Mouse (Mus musculus): ENCODE data around the gene Dnah1.

The Dnah1 gene

DNA sequence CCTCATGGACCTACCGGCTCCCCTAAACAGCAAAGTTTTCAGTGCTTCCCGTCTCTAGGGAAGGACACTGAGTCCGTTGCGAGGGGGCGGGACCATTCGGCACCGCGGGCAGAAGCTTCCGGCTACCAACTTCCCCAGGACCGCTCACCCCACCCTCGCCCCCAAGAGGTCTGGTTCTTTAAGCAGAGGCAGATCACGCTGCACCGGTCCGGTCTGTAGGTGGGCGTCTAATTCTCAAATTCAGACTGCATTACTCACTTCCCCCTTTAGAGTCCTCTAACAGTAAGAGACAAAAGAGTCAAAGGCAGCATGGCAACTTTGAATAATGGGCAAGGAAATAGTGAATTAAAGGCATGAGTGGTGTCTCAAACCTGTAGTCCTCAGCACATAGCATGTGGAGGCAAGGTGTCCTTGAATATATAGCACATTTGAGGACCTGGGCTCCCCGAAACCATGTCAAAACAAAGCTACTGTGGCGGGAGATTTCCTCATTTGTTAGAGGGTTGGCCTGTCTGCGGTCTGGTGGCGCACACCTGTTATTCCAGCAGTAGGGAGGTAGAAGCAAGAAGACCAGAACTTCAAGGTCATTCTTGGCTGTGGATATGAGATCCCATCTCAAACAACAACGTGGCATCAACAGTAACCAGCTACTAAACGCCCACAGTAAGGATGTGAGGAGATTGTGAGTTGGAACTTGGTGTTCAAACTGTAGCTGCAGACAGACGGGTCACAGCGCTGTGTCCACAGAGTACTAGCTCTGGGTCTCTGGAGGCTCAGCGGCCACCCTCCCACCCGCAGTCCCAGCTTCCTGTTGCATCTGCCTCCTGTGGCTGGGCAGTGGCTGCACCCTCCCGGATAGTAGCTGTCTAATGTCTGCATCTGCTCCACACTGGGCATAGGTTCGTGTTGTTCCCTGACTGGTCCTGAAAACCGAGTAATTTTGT lies at the start of gene Dnah1:
Dnah1 (minus strand) TSS at position 48 of the 944 bp plus-strand sequence.
- peak; percentile 37 for DNase-seq (ENCODE audit: extremely low spot score, low spot score)

DNA sequence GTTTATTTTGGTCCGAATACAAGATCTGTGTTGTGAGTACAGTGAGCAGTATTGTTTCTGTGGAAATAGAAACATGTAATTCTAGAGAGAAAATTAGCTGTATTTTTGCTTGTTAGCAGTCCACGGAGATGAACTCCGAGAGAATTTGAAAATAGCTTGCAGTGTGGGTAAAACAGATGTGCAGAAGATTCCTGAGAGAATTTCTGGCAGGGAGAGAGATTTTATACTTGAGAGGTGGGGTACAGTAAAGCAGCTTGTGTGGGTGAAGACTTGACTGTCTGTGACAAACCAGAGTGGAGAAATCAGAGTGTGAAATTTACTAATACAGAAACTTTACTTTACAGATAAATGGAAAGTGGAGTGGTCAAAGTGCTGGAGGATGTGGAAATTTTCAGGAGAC lies 45.7 kb upstream of the Dnah1 start:
- DNase-seq (ENCODE audit: extremely low spot score, low spot score): no peak

DNA sequence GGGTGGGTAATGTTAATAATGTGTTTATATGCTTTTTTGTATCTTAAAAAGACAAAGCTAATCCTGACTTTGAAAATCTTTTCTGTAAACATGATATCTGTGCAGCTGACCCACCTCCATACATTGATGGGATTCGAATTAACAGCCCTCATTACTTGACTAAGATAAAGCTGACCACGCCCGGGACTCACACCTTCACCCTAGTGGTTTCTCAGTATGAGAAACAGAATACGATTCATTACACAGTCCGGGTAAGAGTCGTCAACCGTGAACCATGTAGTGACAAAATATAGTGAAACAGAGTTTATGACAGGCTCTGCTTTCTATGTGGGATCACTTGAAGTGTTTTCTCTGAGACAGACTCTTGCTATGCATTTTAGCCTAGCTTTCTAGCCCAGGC lies 44.3 kb upstream of the Dnah1 start:
- no peak for DNase-seq (ENCODE audit: extremely low spot score, low spot score)

DNA sequence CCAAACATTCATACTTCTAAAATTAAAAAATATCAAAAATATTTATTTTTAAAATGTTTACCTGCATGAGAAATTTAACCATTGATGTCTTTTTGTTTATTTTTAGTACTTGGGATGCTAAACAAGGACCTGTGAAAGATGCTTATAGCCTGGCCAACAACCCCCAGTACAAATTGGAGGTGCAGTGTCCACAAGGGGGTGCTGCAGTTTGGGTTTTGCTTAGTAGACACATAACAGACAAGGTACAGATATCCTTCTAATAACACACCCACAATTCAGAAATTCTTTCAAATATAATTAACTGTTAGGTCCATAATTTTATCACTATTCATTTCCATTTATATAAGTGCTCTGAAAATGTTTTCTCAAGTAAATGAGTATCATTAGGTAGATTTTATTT lies 41.7 kb upstream of the Dnah1 start:
- DNase-seq (ENCODE audit: extremely low spot score, low spot score): peak; percentile 51

DNA sequence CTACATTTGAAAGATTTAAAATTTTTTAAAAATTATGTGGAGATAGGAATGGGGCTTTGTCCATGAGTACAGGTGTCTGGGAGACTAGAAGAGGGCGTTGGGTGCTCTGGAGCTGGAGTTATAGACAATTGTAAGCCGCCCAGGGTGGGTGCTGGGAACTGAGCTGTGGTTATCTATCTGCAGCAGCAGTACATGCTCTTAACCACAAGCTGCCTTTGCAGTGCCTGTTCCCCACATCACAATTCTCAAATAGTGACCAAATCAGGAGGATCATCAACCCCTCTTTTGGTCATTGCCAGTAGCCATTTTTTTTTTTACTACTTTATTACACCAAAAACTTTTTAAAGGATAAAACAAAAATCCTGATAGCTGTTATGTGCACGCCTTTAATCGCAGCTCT lies 40.9 kb upstream of the Dnah1 start:
- no peak for DNase-seq (ENCODE audit: extremely low spot score, low spot score)

DNA sequence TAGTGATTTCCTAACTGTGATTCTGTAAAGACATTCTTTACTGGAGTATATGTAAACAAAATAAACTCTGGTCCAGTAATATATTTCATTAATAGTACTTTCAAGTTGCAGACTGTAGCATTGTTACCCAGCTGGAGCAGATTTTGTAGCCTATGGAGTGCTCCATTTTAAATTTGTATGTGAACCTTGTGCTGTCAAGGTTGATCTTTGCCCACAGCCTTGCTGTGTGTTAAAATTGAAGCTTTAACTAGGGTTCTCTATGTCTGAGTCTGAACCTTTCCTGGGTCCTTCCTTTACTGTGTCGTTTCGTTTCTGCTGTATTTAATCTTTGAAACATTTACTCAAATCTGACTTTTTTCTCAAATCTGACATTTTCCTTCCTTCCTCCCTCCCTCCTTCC lies 38.5 kb upstream of the Dnah1 start:
- DNase-seq (ENCODE audit: extremely low spot score, low spot score): no peak

DNA sequence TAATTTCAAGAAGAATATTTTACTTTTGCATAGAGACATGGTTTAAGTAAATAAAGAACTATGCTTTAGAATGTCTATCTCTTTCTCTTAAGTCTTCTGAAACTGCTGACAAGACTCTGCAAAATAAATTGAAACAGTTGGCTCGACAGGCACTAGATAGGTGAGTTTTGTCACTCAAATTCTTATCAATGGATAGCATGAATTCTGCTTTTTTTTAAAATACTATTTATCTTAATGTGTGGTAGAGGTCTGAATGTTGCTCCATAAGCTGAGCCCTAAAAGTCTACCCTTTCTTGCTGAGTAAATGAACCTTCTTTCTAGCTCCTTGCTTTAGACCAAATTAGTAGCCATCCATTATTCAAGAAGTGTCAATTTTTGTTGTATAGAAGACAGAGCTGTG lies 21.7 kb upstream of the Dnah1 start:
- no peak for DNase-seq (ENCODE audit: extremely low spot score, low spot score)

DNA sequence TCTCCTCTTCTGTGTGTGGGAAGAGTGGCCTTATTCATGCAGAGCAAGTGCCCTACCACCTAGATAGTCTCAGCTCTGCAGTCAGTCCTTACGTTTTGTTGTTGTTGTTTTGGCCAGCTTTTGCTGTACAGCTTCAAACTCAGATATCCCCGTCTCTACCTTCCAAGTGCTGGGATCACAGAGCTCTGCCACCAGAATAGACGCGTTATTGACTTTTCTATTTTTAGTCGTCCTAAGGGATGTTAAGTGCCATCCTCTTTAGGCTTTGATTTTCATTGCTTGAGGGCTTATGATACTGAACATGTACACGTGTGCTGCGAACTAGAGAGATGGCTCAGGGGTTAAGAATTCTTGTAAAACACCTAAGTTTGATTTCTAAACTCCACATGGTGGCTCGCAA lies 19.5 kb upstream of the Dnah1 start:
- no peak for DNase-seq (ENCODE audit: extremely low spot score, low spot score)

DNA sequence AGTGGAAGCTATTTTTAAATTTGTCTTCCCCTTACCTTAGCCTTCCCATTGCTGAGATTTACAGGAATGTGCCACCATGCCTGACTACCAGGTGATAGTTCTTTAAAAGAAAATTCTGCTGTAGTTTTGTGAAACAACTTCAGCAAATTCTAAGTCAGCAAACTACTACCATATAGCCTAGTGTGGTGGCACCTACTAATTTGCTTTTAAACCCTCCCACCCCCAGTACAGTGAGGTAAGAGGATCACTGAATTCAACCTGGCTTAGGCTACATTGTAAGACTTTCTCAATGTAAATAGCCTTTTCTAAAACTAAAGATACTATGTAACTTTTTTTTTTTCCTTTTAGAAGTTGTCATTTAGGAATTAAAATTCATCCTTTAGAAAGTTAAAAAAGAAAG lies 14.3 kb upstream of the Dnah1 start:
- DNase-seq (ENCODE audit: extremely low spot score, low spot score): no peak

DNA sequence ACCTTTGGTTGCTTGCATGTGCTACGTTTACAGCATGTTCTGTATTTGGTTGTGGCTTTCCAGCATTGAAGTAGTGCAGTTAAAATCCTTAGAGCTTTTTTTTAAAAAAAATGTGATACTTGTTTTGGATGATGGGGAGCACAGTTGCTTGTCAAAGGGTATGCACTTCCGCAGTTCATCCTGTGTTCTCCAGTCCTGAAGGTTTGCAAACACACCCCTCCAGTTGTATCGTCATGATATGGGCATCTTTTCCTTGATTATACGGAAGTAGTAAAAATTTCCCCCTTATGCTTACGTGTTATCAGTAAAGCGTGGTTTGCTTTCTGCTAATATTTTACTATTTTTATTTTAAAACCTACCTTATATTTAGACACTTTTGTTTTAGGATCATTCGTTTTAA lies 13.7 kb upstream of the Dnah1 start:
- DNase-seq (ENCODE audit: extremely low spot score, low spot score): no peak

DNA sequence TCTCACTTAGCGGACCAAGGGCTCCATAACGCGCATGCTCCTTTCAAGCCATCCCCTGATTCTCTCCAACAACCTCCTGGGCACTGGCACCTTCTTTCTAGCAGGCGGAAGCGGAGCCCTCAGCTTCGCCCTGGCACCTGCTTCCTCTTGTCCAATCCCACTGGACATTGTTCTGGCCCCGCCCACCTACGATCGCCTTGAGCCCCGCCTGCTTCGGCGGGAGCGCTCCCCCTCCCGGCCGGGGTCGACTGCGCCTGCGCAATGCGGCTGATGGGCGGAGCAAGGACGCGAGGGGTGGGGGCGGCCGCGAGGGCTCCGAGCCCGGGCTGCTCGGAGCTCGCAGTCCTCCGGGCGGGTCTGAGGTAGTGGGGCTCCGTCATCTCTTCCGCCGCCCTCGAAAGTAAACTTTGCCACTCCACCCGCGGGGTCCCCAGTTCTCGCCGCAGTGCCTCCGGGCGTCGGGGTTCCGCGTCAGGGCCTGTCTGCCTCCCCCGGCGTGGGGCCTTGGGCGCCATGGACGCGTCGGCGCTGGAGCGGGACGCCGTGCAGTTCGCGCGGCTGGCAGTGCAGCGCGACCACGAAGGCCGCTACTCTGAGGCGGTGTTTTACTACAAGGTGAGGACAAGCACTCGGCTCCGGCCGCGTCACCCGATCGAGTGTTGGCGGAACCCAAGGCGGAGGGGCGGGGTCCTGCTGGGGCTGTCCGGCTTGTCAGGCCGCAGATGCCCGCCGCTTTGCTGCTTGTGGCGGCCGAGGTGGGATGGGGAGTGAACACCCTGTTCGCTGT lies 12.9 kb upstream of the Dnah1 start, which contains the start of gene Capn7:
Capn7 (plus strand) TSS at position 270 of the 787 bp plus-strand sequence.
- peak; percentile 100 for DNase-seq (ENCODE audit: extremely low spot score, low spot score)

DNA sequence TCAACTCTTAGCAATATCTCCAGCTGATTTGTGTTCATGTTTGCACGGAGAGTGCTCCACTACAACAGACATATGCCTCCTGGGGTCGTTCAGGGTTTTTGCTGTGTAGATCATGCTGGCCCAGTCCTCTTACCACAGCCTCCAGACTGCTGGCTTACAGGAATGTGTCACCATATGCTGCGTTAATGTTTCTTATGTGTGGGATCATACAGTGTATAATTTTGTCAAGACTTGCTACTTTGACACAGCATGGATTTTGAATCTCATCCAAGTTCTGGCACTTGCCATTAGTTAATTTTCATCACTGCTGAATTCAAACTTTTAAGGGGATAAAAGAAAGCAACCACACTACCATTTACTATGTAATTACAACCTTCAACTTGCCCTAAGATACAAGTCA lies 12.1 kb upstream of the Dnah1 start:
- no peak for DNase-seq (ENCODE audit: extremely low spot score, low spot score)

DNA sequence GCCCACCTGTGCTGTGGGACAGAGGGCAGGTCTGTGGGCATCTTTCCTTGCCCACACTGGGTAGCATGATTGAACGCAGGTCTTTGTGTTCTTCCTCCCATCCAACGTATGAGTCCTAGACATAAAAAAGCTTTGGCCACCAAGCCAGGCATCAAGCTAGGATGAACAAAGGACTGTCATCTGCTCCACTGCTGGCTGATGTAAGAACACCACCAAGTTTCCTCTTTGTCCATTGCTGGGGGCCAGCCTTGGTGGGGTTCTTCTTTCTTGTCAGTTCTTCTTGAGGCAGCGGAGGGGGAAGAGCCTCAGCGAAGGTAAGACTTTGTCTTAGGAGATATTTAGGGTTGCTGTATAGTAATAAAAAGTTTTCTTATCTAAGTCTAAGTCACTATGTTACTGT lies 7.3 kb upstream of the Dnah1 start:
- DNase-seq (ENCODE audit: extremely low spot score, low spot score): no peak

DNA sequence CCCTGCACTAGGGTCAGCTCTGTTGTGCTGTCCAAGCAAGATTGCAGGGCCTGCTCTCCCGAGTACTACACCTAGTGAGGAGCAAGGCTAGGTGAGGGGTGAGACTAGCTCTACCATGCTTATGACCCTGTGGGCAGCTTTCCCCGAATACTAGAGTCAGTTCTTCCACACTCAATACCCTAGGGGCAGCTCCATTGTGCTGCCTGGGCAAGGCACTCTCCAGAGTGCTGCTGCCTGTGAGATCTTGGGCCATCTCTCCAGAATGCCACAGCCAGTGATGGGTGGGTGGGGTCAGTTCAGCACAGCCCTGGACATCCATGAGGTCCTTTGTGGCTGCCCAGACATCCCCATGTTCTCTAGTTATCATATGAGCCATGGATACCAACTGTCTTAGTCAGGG lies 6.0 kb upstream of the Dnah1 start:
- no peak for DNase-seq (ENCODE audit: extremely low spot score, low spot score)

DNA sequence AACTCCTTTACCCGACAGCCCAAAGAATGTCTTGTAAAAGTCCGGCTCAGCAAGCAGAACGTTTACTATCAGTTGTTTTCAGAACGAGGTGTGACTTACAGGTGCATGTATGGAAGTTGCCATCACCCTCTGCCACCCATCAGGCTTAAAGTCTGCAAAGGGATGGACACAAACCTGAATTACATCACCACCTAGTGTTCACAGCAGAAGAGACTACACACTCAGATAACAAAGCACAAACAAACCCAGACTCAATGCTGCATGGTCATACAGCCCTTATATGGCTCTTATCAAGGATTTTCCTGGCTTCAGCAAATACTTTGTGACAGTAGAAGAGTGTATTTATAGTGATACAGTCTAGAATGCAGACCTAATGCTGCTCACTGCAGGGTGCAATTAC lies 4.0 kb upstream of the Dnah1 start:
- DNase-seq (ENCODE audit: extremely low spot score, low spot score): no peak

DNA sequence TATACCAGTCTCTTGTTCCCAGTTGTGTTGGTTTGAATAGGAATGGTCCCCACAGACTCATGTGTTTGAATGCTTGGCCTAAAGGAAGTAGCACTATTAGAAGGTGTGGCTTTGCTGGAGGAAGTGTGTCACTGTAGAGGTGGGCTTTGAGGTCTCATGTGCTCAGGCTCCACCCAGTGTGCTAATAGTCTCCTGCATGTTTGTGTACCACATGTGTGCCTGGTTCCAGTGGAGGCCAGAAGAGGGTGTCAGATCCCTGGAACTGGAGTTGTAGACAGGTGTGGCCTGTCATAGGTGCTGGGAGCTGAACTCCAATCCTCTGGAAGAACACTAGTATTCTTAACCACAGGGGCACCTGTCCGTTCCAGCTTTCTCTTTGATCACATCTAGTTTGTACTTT lies 3.5 kb upstream of the Dnah1 start:
- no peak for DNase-seq (ENCODE audit: extremely low spot score, low spot score)

DNA sequence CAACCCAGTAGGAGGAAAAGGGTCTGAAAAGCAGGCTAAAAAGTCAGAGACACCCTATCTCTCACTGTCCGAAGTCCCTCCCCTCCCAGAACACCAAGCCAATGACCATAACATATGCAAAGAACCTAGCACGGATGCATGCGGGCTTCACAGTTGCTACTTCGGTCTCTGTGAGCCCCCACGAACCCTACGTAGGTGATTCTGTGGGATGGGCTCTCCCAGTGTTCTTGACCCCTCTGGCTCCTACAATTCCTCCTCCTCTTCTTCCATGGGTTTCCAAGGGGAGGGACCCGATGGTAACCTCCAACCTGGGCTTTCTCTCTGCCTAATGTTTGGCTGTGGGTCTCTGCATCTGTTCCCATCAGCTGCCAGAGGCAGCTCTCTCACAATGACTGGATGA lies 3.1 kb upstream of the Dnah1 start:
- no peak for DNase-seq (ENCODE audit: extremely low spot score, low spot score)

DNA sequence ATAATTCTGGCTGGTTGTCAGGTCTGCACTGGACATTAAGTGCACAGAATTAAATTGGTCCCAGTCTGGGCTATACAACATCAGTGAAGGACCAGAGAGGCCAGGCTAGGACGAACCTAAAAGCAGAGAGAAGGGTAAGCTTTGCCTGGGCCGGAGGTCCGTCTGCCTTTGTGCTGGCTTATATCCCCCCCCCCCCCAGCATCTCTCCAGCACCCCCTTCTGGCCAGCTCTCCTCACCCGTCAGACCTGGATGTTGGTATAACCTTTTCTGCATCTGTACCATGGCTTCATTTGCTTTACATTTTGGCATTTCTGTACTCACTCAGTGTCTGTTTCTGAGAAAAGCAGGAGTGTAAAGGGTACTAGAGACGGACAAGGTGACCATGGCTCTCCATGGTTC lies 1.9 kb upstream of the Dnah1 start:
- no peak for DNase-seq (ENCODE audit: extremely low spot score, low spot score)

DNA sequence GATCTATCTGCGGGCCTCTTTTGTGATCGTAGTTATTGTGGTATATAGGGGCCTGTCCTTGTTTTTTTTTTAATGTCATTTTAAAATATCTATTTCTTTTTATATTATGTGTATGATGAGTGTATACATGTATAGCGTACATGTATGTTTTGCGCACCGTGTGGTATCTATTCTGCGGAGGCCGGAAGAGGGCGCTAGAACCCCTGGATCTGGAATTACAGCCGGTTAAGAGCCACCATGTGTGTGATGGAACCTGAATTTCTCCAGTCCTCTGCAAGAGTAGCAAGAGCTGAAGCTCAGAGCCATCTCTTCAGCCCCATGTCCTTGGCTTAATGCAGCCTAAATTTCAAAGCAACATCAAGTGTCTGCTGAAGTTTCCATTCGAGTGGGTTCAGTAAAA lies 1.2 kb upstream of the Dnah1 start:
- no peak for DNase-seq (ENCODE audit: extremely low spot score, low spot score)

DNA sequence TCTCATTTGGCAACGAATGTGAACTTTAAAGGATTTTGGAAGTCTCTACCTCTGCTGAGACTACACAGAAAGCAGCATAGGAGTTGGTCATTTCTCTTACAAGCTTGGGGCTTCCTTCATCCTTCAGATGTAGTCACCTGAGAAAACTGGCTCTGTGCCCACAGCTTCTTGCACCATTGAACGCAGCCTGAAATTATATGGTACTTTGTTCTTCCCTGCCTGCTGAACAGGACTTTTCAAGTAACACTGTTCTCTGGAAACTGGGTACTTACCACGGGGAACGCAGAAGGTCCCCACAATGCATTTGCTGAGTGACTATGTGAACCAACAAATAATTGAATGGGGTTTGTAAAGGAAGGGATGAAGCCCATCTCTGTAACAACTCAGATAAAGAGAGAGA lies 507 bp downstream of the Dnah1 start:
- no peak for DNase-seq (ENCODE audit: extremely low spot score, low spot score)

DNA sequence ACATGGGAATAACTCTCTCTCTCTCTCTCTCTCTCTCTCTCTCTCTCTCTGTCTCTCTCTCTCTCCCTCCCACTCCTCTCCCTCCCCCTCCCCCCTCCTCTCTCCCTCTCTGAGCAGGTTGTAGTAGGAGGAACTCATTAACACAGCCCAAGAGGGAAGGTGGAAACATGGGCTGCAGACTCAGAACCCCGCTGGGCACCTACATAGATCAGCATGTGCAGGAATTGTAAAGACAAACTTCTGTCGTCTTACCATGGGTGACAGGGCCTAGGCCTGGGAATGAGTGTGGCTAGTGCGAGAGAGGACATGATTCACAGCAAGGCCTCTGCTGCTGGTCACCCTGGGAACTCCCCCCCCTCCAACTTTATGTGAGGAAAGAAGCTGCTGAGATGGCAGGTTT lies 1.5 kb downstream of the Dnah1 start:
- no peak for DNase-seq (ENCODE audit: extremely low spot score, low spot score)

DNA sequence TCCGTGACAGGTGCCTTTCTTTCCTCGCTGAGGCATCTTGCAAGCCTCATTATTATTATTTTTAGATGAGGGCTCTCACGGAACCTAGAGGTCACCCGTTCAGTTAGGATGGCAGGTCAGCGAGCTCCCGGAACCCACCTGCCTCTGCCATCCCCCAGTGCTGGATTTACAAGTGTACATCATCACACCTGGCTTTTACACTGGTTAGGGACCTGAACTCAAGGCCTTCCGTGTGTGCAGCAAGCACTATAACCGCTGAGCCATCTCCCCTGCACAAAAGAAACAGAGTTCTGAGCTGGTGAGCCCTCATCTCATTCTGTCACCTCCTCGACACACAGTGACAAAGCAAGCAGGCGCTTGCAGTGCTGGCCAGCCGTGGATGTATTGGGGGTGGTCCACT lies 2.5 kb downstream of the Dnah1 start:
- DNase-seq (ENCODE audit: extremely low spot score, low spot score): no peak

DNA sequence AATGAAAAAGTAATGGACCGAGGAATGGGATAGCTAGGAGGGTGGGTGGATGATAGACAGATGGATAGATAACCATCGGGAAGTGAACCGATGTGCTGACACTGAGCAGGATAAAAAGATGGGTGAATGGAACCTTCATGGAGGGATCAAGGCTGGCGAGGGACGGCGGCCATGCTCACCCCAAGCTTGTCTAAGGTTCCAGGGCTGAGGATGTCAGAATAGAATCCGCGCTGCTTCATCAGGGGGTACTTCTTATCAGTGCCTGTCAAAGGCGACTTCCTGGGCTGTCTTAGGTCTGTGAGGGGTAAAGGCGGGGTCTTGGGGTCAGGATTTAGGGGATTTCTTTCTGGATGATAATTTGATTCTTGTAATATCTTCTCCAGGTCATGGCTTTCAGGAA lies 4.2 kb downstream of the Dnah1 start:
- no peak for DNase-seq (ENCODE audit: extremely low spot score, low spot score)
